Mouse (Mus musculus): ENCODE measurements at regions not wholly inside any gene's neighbourhood (a gene's known extent, or its start where the extent isn't known, plus 50 kb on each side); places are given as distances from the start of the nearest gene placed in this dataset.

GRCm38 (mm10) chr5:51984966-51985365 lies 205.3 kb downstream of the Dhx15 start:
- TF ChIP-seq POLR2A (IDR thresholded peaks at IDR 0.05; ENCODE audit: low read depth, low read length) (no peak), CTCF (conservative IDR thresholded peaks at IDR 0.05; ENCODE audit: insufficient read depth, insufficient read length, low read depth, low read length) (no peak)
